In genomic region chr4:69618161-69618730, GRCm38 (mm10) we compare ENCODE assay signal across 27 mouse cellular contexts.
DNase-seq lines count a peak whose midpoint lies in the region; ATAC-seq and TF ChIP-seq lines count a peak whose summit lies in the region.
"Had no signal": no experiment of that assay in that cellular context is flagged by ENCODE, and none has a peak within 500 bp of the region (broad histone marks: within the 10 kb centered on the region; RNA-seq: fewer than 3 reads in every experiment).

No protein-coding gene starts in this region.

- 28% methylated on average over 5 of the region's 5 CpGs for WGBS in forebrain, embryonic 14.5 days
- WGBS in forebrain, postnatal 0 days = 27% methylated on average over 5 of the region's 5 CpGs
- WGBS in midbrain, embryonic 12.5 days = 83% methylated on average over 5 of the region's 5 CpGs
- 91% methylated on average over 5 of the region's 5 CpGs for WGBS in midbrain, embryonic 11.5 days
- 54% methylated on average over 5 of the region's 5 CpGs for WGBS in neural tube, embryonic 14.5 days

- DNase-seq in forebrain, embryonic 14.5 days (ENCODE audit: low spot score) = peak; percentile 44
- no peak for DNase-seq in forebrain, postnatal 0 days
- DNase-seq in midbrain, embryonic 11.5 days (ENCODE audit: low spot score, missing footprints) = no peak
- peak; percentile 60 for DNase-seq in brain, embryonic 14.5 days (ENCODE audit: low read depth)
- no peak for DNase-seq in retina, embryonic 14.5 days (ENCODE audit: low spot score)
- DNase-seq: adrenal gland, postnatal 10 days; cerebellum, adult 11-12 months; cerebellum, adult 9-11 months; embryo, embryonic 11 days; heart, adult 2 months; heart, postnatal 4 days; kidney, adult 11 months; kidney, postnatal 14 days; lung, embryonic 14.5 days; lung, postnatal 14 days; thymus, adult 2 months; thymus, postnatal 36 days had no signal

- H3K9me3 ChIP-seq in forebrain, embryonic 14.5 days (replicated peaks; ENCODE audit: control insufficient read depth, low read length) = no peaks in the 10 kb centered on the region
- H3K9me3 ChIP-seq in forebrain, postnatal 0 days (ENCODE audit: low read length) = no peaks in the 10 kb centered on the region
- H3K9me3 ChIP-seq in midbrain, embryonic 12.5 days = no peaks in the 10 kb centered on the region
- H3K9me3 ChIP-seq in midbrain, embryonic 11.5 days (ENCODE audit: control insufficient read depth, low read length) = no peaks in the 10 kb centered on the region
- no peaks in the 10 kb centered on the region for H3K9me3 ChIP-seq in neural tube, embryonic 14.5 days (ENCODE audit: control insufficient read depth, low read length)
- H3K9me3 ChIP-seq: embryonic facial prominence, embryonic 12.5 days; heart, embryonic 12.5 days; limb, embryonic 12.5 days; liver, embryonic 15.5 days had no signal

- no peaks in the 10 kb centered on the region for H3K4me1 ChIP-seq in forebrain, embryonic 14.5 days (ENCODE audit: control insufficient read depth, insufficient read depth, low read length)
- H3K4me1 ChIP-seq in forebrain, postnatal 0 days (ENCODE audit: insufficient read depth) = no peaks in the 10 kb centered on the region
- H3K4me1 ChIP-seq in midbrain, embryonic 12.5 days = no peaks in the 10 kb centered on the region
- H3K4me1 ChIP-seq in midbrain, embryonic 11.5 days (ENCODE audit: control insufficient read depth, insufficient read depth, low read length) = no peaks in the 10 kb centered on the region
- no peaks in the 10 kb centered on the region for H3K4me1 ChIP-seq in neural tube, embryonic 14.5 days (ENCODE audit: control insufficient read depth, insufficient read depth, low read length)
- H3K4me1 ChIP-seq: embryonic facial prominence, embryonic 12.5 days; heart, embryonic 12.5 days; limb, embryonic 12.5 days; liver, embryonic 15.5 days had no signal

- no peak overlapping the region for H3K9ac ChIP-seq in forebrain, embryonic 14.5 days (ENCODE audit: low read length)
- no peak overlapping the region for H3K9ac ChIP-seq in forebrain, postnatal 0 days
- H3K9ac ChIP-seq in midbrain, embryonic 12.5 days (replicated peaks) = no peak overlapping the region
- H3K9ac ChIP-seq in midbrain, embryonic 11.5 days (ENCODE audit: low read length) = no peak overlapping the region
- H3K9ac ChIP-seq in neural tube, embryonic 14.5 days (replicated peaks; ENCODE audit: low read depth, low read length) = no peak overlapping the region
- H3K9ac ChIP-seq: embryonic facial prominence, embryonic 12.5 days; heart, embryonic 12.5 days; limb, embryonic 12.5 days; liver, embryonic 15.5 days; lung, embryonic 14.5 days had no signal

- no peak overlapping the region for H3K4me3 ChIP-seq in forebrain, embryonic 14.5 days (ENCODE audit: low read depth, low read length)
- H3K4me3 ChIP-seq in forebrain, postnatal 0 days (ENCODE audit: low read depth, low read length) = no peak overlapping the region
- H3K4me3 ChIP-seq in midbrain, embryonic 12.5 days = no peak overlapping the region
- no peak overlapping the region for H3K4me3 ChIP-seq in midbrain, embryonic 11.5 days (ENCODE audit: low read depth, low read length)
- no peak overlapping the region for H3K4me3 ChIP-seq in neural tube, embryonic 14.5 days (ENCODE audit: low read depth, low read length)
- H3K4me3 ChIP-seq: embryonic facial prominence, embryonic 12.5 days; heart, adult 2 months; heart, embryonic 12.5 days; left cerebral cortex, adult 2 months; limb, embryonic 12.5 days; liver, embryonic 15.5 days; myocyte had no signal

- ATAC-seq in forebrain, embryonic 14.5 days = peak; percentile 73; the same call in 1 of the 2 replicates
- no peak for ATAC-seq in forebrain, postnatal 0 days
- ATAC-seq in midbrain, embryonic 12.5 days (ENCODE audit: low FRiP score, low read depth) = 0 out of 2 replicates have a peak, but pooled peaks have one; percentile 19
- no peak for ATAC-seq in midbrain, embryonic 11.5 days (ENCODE audit: low FRiP score)
- ATAC-seq in neural tube, embryonic 14.5 days (ENCODE audit: low read depth) = peak; percentile 78
- ATAC-seq: inflammation-experienced regulatory T-cells, adult 6 months; Patski had no signal

- TF ChIP-seq POLR2A in brain, embryonic 14.5 days (IDR thresholded peaks at IDR 0.05; ENCODE audit: borderline replicate concordance, extremely low read depth, insufficient read depth, insufficient read length, poor library complexity, severe bottlenecking) = no peak

- H3K27ac ChIP-seq in forebrain, embryonic 14.5 days (ENCODE audit: low read depth, low read length) = no peak overlapping the region
- no peak overlapping the region for H3K27ac ChIP-seq in forebrain, postnatal 0 days (ENCODE audit: low read depth, low read length)
- no peak overlapping the region for H3K27ac ChIP-seq in midbrain, embryonic 12.5 days (replicated peaks)
- H3K27ac ChIP-seq in midbrain, embryonic 11.5 days (ENCODE audit: low read depth, low read length) = no peak overlapping the region
- no peak overlapping the region for H3K27ac ChIP-seq in neural tube, embryonic 14.5 days (ENCODE audit: low read depth, low read length)
- H3K27ac ChIP-seq: embryonic facial prominence, embryonic 12.5 days; heart, adult 2 months; left cerebral cortex, adult 2 months; limb, embryonic 12.5 days; liver, embryonic 15.5 days had no signal

- no peaks in the 10 kb centered on the region for H3K36me3 ChIP-seq in forebrain, embryonic 14.5 days (ENCODE audit: control insufficient read depth, insufficient read depth, low read length)
- no peaks in the 10 kb centered on the region for H3K36me3 ChIP-seq in forebrain, postnatal 0 days (ENCODE audit: insufficient read depth)
- no peaks in the 10 kb centered on the region for H3K36me3 ChIP-seq in midbrain, embryonic 12.5 days
- no peaks in the 10 kb centered on the region for H3K36me3 ChIP-seq in midbrain, embryonic 11.5 days (ENCODE audit: control insufficient read depth, insufficient read depth, low read length)
- no peaks in the 10 kb centered on the region for H3K36me3 ChIP-seq in neural tube, embryonic 14.5 days (ENCODE audit: control insufficient read depth, insufficient read depth, low read length)
- H3K36me3 ChIP-seq: embryonic facial prominence, embryonic 12.5 days; heart, embryonic 12.5 days; limb, embryonic 12.5 days; liver, embryonic 15.5 days had no signal

- no peak overlapping the region for H3K4me2 ChIP-seq in forebrain, embryonic 14.5 days (ENCODE audit: low read length)
- no peak overlapping the region for H3K4me2 ChIP-seq in forebrain, postnatal 0 days (ENCODE audit: low read depth)
- no peak overlapping the region for H3K4me2 ChIP-seq in midbrain, embryonic 12.5 days (replicated peaks)
- no peak overlapping the region for H3K4me2 ChIP-seq in midbrain, embryonic 11.5 days
- no peak overlapping the region for H3K4me2 ChIP-seq in neural tube, embryonic 14.5 days (ENCODE audit: low read depth, low read length)
- H3K4me2 ChIP-seq: embryonic facial prominence, embryonic 12.5 days; heart, embryonic 12.5 days; limb, embryonic 12.5 days; liver, embryonic 15.5 days; lung, embryonic 14.5 days had no signal

- no peak for TF ChIP-seq CTCF in forebrain, postnatal 0 days (IDR thresholded peaks at IDR 0.05; ENCODE audit: low read depth)
- no peak for TF ChIP-seq CTCF in brain, embryonic 14.5 days (IDR thresholded peaks at IDR 0.05; ENCODE audit: borderline replicate concordance, extremely low read depth, insufficient read depth, insufficient read length)

- H3K27me3 ChIP-seq in forebrain, embryonic 14.5 days (replicated peaks; ENCODE audit: control insufficient read depth, insufficient read depth, low read length) = no peaks in the 10 kb centered on the region
- no peaks in the 10 kb centered on the region for H3K27me3 ChIP-seq in forebrain, postnatal 0 days (ENCODE audit: insufficient read depth, low read length)
- 0 out of 2 replicates have a peak, but pooled peaks cover 6% of the 10 kb centered on the region for H3K27me3 ChIP-seq in midbrain, embryonic 12.5 days
- H3K27me3 ChIP-seq in midbrain, embryonic 11.5 days (ENCODE audit: control insufficient read depth, insufficient read depth, low read length) = 0 out of 2 replicates have a peak, but pooled peaks cover 4% of the 10 kb centered on the region
- no peaks in the 10 kb centered on the region for H3K27me3 ChIP-seq in neural tube, embryonic 14.5 days (ENCODE audit: control insufficient read depth, insufficient read depth, low read length)
- H3K27me3 ChIP-seq: embryonic facial prominence, embryonic 12.5 days; heart, embryonic 12.5 days; limb, embryonic 12.5 days; liver, embryonic 15.5 days; Patski had no signal

Comparison
In these comparisons a context has a peak if more than half of its experiments do, and no peak if none do; other contexts are left out.
1. ATAC-seq: peak in forebrain, embryonic 14.5 days (single experiment), midbrain, embryonic 12.5 days (single experiment) and neural tube, embryonic 14.5 days (single experiment); none in forebrain, postnatal 0 days (single experiment) and midbrain, embryonic 11.5 days (single experiment).
2. DNase-seq: peak in forebrain, embryonic 14.5 days (single experiment) and brain, embryonic 14.5 days (single experiment); none in forebrain, postnatal 0 days (single experiment), midbrain, embryonic 11.5 days (single experiment) and retina, embryonic 14.5 days (single experiment).